Mouse (Mus musculus) gastrocnemius, adult 18-20 months (tissue): ENCODE data around the gene Nlrp1b. TPM values are rescaled to one million over a fixed set of nuclear protein-coding genes. Genes with fewer than 3 reads are reported as not detected.

ENCODE experiments used
- DNase-seq: peaks from one replicate; pipeline ENCODE4 v3.0.0; 2021; ENCODE audit warnings: low spot score
- long read RNA-seq, 2 experiments: library from polyadenylated mRNA; stranded (forward); transcript quantifications; one replicate each; pipeline ENCODE4 v2.0.0; 2021
- total RNA-seq, 2 experiments: library from RNA; stranded (reverse); gene quantifications; 2 replicates each; pipeline ENCODE4 v1.2.3; 2021

Nlrp1b gene
- total RNA-seq, result under 1 TPM; 0.07 to 0.09 TPM
- long read RNA-seq, experiment 1, result 0 reads
- long read RNA-seq, experiment 2, result 0 reads

DNA sequence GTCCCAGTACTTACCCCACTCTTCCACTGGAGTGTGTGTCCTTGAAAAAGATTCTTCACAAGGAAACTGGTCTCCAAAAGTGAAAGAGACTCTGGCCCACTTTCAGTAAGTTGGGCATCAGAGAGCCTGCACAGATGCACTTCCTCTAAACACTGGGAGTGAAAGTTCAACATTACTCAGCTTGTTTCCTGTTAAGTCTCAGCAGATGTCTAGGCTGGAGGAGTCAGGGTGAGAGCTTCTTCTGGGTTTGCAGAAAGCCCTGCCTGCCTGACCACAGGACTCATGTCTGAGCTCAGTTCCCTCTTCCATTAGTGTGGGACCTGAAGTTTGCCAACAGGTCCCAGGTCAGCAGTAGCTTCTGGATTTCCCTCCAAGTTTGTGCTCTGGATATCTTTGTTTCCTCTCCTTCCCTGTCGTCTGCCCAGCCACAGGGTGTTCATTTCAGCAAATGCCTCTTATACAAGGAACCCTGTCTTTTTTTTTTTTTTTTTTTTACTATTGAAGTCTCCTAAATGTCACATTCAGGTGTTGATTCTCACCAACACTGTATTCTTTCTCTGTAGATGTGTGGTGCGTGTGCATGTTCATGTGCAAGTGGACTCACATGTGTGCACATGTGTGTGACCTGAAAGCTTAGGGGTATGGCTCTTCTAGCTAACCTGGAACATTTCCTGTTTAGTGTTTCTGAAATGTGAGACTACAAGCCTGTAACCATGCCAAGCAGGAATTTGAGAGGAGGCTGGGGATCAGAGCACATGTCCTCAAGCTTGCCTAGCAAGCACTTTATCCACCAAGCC, at the start of gene Nlrp1b:
Nlrp1b (minus strand) TSS at position 50 of the 797 bp plus-strand sequence.
- DNase-seq, result no peak

DNA sequence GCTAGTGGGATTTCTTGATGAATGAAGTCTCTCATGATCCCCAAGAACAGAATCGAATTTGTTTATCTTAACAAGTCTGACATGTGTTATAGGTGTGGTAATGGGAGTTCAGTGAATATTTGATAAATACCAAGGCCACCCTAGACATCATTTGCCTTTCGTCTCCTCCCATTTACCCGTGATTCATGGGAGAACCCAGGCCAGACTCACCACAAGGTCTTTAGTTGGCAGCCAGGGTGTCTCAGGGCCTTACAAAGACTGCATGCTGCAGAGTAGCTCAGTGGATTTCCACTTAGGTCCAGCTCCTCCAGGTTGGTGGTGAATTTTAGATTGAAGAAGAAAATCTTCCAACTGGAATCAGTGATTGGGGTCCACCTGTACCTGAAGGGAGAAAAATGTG, 30.5 kb upstream of the Nlrp1b start:
- DNase-seq, result no peak

DNA sequence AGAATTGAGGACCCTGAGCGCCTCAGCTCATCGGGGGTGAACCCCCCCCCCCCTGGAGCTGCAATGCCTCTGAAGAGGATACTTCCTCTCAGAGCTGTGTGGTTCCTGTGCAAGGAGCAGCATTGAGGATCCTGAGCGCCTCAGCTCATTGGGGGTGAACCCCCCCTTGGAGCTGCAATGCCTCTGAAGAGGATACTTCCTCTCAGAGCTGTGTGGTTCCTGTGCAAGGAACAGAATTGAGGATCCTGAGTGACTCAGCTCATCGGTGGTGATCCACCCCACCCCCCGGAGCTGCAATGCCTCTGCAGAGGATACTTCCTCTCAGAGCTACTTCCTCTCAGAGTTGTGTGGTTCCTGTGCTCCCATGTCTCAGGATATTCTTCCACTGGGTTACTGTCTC, 20.8 kb upstream of the Nlrp1b start:
- no peak for DNase-seq

DNA sequence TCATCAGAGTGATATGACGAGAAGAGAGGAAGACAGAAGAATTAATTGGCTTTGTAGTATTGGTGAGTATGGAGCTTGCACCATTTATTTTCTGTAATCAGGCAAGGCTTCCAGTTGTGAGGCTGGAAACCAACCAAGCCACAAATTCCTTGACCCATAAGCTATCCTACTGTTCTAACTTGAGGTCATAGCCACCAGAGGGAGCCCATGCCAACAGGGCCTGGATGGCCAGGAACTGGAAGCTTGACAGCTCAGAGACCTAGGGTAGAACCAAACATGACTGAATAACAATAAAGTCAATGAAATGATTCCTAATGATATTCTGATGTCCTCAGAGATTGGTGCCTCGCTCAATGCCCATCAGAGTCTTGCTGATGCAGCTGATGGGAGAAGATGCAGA, 5.9 kb downstream of the Nlrp1b start:
- DNase-seq, result no peak

DNA sequence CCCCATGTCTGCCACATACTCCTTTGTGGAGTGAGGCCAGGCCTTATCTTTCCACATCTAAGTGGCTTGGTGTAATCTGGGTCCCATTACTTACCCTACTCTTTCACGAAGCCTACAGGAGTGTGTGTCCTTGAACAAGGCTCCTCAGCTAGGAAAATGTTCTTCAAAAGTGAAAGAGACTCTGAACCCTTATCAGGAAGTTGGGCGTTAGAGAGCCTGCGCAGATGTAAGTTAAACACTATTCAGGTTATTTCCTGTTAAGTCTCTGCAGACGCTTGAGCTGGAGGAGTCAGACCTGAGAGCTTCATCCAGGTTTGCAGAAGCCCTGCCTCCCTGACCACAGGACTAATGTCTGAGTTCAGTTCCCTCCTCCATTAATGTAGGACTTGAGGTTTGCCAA, 27.8 kb downstream of the Nlrp1b start:
- no peak for DNase-seq

DNA sequence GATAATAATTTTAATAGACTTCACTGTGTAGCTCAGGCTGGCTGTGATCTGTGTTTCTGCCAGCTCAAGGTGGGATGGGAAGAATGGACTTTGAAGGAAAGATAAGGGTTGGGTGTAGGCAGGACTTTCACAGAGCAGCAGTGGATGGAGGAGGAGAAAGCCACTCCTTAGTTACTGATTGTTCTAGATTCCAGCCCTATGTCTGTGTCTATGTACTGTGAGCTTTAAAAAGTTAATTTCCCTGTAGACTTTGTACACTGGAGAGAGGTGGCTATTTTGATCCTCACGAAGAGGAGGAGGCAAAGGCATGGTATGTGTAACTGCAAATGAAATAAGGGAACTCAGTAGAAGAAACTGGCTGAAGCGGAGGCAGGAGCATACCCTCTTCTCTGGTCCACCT, 31.2 kb downstream of the Nlrp1b start:
- DNase-seq, result no peak

DNA sequence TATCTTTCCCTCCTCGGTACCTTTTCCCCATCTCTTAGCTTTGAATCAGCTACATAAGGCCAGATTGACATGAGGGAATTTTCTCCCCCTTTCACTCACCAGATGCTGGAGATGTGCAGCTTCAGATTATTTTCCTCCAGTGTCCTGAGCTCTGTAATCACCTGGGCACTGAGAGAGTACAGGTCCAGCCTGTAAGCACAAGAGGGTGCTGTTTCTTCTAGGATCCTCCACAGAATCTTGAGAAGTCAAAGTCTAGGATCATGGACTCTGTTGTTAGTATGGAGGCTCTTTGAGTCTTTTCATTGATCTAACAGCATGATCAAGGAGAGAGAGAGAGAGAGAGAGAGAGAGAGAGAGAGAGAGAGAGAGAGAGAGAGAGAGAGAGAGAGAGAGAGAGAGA, 60.9 kb downstream of the Nlrp1b start:
- DNase-seq, result no peak

DNA sequence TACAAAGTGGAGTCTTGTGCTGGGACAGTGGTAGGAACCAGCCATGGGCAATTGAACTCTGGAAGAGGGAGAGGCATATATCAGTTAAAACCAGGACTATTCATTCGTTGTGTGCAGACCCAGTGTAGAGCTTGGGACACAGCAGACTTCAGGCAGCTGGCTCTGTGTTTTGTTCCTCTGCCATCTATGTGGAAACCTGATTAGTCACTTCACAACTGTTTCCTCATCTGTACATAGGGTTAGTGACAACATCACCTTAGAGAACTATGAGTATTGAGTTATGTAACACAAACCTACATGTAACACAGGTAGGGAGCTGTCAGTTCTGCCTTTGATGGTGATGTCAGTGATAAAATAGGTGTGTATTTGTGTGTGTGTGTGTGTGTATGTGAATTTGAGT, 66.4 kb downstream of the Nlrp1b start:
- DNase-seq, result no peak

DNA sequence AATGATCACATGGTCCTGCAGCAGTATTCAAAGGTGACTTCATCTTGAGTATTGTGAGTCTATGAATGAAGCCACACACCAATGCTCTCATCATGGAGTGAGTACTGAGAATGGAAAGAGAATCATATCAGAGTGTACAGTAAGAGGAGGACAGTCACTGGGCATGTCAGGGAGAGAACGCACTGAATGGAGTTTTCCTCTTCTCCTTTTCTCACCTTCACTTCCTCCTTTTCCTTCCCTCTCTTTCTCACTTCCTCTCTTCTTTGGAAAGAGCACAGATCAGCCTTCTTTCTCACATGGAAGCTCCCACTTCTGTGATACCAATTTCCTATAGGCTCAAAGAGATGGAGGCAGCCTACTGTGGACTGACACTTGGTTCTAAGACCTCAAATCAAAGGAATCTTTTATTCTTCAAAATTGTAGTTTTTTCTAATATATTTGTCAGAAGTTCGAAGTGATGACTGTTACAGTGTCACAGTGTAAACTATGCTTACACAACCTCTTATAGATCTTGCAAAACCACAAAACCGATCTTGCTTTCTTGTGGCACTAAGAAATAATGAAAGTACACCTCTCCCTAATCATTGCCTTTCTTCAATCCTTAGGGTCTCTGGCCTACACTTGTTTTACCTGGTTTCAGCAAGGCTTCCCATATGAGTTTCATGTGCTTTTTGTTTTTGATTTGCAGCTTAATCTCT, 70.9 kb downstream of the Nlrp1b start:
- DNase-seq, result no peak

DNA sequence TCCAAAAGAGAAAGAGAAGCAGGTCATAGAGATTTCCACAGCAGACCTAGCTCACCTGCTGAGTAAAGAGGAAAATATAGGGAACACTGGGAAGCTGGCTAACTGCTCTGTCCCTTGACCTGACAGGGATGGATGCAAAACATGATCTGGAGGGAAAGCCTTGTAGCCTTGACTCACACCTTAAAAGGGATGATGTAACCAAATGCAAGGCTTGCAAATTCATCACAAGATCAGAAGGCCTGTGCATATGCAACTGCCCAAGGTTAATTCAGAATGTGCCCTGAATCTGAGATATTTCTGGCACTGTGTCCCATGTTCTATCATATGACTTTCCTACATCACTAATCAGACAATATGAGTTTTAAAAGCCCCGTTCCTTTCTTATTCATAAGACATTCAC, 75.3 kb downstream of the Nlrp1b start:
- DNase-seq, result no peak

DNA sequence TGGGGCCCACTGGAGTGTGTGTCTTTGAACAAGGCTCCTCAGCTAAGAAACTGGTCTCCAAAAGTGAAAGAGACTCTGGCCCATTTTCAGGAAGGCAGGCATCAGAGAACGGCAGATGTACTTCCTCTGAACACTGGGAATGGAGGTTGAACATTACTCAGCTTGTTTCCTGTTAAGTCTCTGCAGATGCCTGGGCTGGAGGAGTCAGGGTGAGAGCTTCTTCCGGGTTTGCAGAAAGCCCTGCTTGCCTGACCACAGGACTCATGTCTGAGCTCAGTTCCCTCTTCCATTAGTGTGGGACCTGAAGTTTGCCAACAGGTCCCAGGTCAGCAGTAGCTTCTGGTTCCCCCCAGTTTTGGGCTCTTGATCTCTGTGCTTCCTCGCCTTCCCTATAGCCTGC, 85.9 kb downstream of the Nlrp1b start, which contains the start of gene Nlrp1a:
Nlrp1a (minus strand) TSS at position 44 of the 400 bp plus-strand sequence.
- no peak for DNase-seq

DNA sequence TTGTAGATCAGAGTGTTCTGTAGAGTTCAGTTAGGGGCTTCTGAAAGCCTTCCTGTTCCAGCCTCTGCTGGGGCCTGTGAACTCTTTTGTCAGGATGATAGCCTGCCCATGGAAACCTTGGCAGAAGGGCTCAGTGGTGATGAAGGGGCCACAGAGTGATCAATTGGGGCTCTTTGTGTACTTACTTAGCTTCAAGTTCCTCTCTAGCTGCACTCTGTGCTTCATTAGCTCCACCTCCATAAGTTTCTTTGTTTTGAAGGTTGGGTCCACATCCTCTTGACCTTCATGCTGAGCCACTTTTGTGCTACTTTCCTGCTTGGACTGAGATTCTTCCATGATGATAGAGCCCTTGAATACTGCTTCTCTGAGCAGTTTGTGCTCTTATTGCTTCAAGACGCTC, 88.5 kb downstream of the Nlrp1b start:
- no peak for DNase-seq

DNA sequence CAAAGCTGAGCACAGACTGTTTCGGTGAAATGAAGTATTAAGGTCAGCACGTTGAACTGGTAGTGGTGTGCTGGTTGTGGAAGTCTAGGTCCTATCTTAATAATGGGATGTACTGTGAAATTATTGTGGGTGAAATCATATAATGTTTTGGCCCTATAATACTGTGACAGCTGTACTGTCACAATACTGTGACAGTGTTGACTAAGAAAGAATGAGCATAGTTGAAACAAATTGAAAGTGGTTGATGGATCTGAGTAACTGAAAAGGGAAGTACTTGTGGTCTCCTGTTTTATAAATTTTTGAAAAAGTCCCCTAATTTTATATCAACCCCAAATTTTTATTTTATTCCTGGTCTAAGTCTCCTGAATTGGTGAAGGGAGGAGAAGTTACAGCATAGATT, 123.4 kb downstream of the Nlrp1b start:
- DNase-seq, result no peak

DNA sequence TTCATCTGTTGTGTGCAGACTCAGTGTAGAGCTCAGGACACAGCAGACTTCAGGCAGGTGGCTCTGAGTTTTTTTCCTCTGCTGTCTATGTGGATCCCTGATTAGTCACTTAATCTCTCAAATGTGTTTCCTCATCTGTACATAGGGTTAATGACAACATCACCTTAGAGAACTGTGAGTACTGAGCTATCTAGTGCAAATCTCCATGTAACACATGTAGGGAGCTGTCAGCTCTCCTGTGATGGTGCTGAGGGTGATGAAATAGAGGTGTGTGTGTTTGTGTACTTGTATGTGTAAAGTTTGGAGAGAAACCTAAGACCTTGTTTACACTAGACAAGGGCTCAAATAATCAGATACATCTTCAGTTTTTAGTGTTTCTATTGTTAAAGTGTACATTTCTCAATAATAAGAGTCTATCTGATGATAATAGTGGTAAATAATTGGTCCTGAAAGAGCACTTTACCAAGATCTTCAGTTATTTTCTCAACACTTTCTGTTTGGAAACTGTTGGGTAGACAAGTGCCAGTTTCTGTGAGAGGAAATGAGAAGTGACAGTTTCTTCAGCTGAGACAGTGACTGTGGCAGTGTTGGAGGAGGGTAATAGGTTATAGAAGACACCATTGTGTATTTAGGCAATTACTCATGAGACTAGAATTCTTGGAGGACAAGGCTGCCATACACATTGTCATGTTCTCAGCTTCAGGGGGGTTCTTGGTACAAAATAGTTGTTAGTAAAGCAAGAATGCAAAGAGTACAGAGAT, 124.1 kb downstream of the Nlrp1b start:
- DNase-seq, result no peak

DNA sequence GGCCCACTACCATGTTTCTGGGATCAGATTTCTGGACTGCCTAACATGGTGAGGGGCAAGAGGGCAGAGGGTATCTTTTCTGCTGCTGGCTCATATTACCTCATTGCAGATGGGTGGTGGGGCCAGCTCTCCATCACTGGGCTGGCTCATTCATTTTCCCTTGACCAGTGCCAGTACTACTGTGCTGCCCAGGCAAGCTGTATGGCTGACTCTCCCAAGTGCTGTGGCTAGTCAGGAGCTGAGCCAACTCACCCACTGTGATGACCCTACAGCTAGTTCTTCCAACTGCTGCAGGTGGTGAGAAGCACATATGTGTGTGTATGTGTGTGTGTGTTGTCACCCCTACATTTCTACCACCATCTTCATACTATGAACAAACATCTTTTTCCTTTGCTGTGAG, 126.6 kb downstream of the Nlrp1b start:
- DNase-seq, result no peak

Other genes starting within 250 kb of the Nlrp1b start
- 100 to 1,000 TPM; 120 TPM for gene C1qbp, start 247.7 kb downstream of the Nlrp1b start, total RNA-seq
- gene Dhx33, start 226.3 kb downstream of the Nlrp1b start, total RNA-seq, result 1 to 10 TPM; 6.1 to 7.6 TPM
- 1 to 10 TPM; 5.0 to 6.7 TPM for gene Mis12, start 211.1 kb downstream of the Nlrp1b start, total RNA-seq
- gene Derl2, start 210.9 kb downstream of the Nlrp1b start, total RNA-seq, result 10 to 100 TPM; 14.2 TPM
- under 1 TPM in 1 of 2 experiments, not detected in 1; 0.16 TPM for gene 6330403K07Rik, start 197.2 kb downstream of the Nlrp1b start, total RNA-seq
- under 1 TPM; 0.12 to 0.23 TPM for gene Nlrp1a, start 86.0 kb downstream of the Nlrp1b start, total RNA-seq